Mouse (Mus musculus): ENCODE measurements around the gene Prss48. TPM values are rescaled to one million over a fixed set of nuclear protein-coding genes. Genes with fewer than 3 reads are reported as not detected.

Gene Prss48
- polyA plus RNA-seq, 1 experiment from 2014 or later = not detected

DNA sequence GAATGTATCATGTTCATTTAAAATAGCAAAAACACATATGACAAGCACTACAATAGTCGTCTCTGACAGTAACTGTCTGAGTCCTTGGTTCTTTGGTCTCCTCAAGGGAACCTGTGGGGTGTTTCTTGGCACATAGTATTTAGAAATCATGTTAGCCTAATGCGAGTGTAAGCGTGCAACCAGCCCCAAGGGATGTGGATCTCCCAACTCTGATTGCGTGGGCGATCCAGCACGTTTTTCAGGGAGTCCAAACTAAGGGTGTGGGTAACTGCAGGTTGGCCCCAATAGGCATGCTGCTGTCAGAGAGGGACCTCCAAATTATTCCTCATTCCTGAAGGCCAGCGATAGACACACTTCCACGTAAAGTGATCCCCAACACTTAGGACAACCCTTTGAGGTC is 33.3 kb downstream of the Prss48 start:
- Histone ChIP-seq H3K4me3 (replicated peaks) (no peak overlapping the region), H3K36me3 (replicated peaks) (no peaks in the 10 kb centered on the region), H3K9me3 (no peaks in the 10 kb centered on the region), H3K9ac (no peak overlapping the region), H3K4me1 (peaks cover 7% of the 10 kb centered on the region), H3K27ac (no peak overlapping the region), H3K27me3 (0 out of 2 replicates have a peak, but pooled peaks cover 4% of the 10 kb centered on the region), H3K4me2 (no peak overlapping the region)
- no peak for ATAC-seq (ENCODE audit: low FRiP score)
- 85% methylated on average over 8 of the region's 8 CpGs for WGBS

DNA sequence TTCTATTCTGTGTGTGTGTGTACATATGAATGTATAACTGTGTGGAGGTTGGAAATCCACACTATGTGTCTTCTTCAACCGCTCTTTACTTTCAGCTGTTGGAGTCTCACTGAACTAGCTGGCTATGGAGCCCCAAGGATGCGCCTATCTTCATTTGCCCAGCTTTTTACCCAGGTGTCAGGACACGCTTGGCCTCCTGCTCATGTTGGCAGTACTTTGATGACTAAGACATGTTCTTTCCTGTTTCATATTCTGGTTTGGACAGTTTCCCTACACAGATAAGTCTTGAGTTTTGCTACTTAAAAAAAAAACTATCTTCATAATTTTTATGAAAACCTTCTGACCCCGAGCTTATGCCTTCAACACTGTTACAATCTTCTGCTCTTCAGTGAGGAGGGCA is 36.8 kb downstream of the Prss48 start:
- Histone ChIP-seq H3K9me3 (no peaks in the 10 kb centered on the region; the same call in 1 of the 2 replicates), H3K9ac (no peak overlapping the region), H3K4me2 (no peak overlapping the region), H3K4me3 (replicated peaks) (no peak overlapping the region), H3K4me1 (no peaks in the 10 kb centered on the region), H3K36me3 (replicated peaks) (no peaks in the 10 kb centered on the region), H3K27ac (no peak overlapping the region), H3K27me3 (no peaks in the 10 kb centered on the region)
- no peak for ATAC-seq (ENCODE audit: low FRiP score)
- 90% methylated on average over 4 of the region's 4 CpGs for WGBS

DNA sequence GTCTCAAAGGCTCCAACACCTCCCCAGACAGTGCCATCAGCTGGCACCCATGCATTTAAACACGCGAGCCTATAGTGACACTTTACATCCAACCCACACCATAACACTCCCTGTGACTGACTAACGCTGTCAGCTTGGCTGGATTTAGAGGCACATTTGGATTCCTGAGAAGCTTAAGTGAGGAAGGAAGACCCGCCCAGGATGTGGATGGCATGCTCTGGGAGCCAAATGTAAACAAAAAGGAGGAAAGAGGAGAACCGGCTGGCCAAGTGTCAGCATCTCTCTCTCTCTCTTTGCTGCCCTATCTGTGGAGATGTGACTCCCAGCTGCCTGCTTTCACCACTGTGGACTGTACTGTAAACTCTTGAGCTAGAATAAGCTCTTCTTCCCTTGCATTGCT is 41.2 kb downstream of the Prss48 start:
- Histone ChIP-seq H3K4me3 (replicated peaks) (no peak overlapping the region), H3K36me3 (replicated peaks) (no peaks in the 10 kb centered on the region), H3K4me2 (no peak overlapping the region), H3K27ac (no peak overlapping the region), H3K4me1 (no peaks in the 10 kb centered on the region), H3K9me3 (no peaks in the 10 kb centered on the region; the same call in 1 of the 2 replicates), H3K9ac (no peak overlapping the region), H3K27me3 (no peaks in the 10 kb centered on the region)
- ATAC-seq (ENCODE audit: low FRiP score) = no peak
- WGBS = 56% methylated on average over 5 of the region's 5 CpGs

DNA sequence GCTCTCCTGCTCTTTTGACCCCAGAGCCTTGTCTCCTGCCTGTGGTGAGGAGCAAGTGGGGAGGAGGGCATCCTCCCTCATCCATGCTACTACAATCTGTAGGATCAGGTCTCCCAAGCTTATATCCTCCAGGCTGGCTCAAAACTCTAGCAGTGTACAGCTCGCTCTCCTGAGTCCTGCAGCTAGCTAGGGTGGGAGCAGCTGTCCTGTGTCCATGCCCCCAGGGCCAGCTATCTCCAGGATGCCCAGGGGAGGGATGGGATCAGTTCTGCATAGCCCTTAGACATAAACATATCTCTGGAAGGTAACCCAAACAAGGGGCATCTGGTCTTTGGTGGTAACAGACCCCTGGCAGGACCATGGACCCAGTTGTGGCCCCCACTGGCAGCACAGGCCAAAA is 42.6 kb downstream of the Prss48 start:
- Histone ChIP-seq H3K4me3 (replicated peaks) (no peak overlapping the region), H3K36me3 (replicated peaks) (no peaks in the 10 kb centered on the region), H3K4me1 (no peaks in the 10 kb centered on the region), H3K27ac (no peak overlapping the region), H3K9me3 (no peaks in the 10 kb centered on the region; the same call in 1 of the 2 replicates), H3K4me2 (no peak overlapping the region), H3K27me3 (no peaks in the 10 kb centered on the region), H3K9ac (no peak overlapping the region)
- 69% methylated on average over 1 of the region's 1 CpGs for WGBS
- ATAC-seq (ENCODE audit: low FRiP score) = no peak

DNA sequence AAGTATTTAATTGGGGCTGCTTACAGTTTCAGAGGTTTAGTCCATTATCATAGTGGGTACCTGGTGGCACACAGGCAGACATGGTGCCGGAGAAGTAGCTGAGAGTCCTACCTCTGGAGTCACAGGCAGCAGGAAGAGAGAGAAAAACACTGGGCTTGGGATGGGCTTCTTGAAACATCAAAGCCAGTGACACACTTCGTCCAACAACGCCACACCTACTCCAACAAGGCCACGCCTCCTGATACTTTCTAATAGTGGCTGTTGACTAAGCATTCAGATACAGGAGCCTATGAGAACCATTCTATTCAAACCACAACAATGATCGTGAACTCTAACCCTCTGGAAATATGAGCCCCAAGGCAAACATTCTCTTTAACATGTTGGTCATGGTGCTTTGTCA is 46.6 kb downstream of the Prss48 start:
- Histone ChIP-seq H3K4me3 (replicated peaks) (no peak overlapping the region), H3K4me1 (no peaks in the 10 kb centered on the region), H3K27ac (no peak overlapping the region), H3K36me3 (replicated peaks) (no peaks in the 10 kb centered on the region), H3K4me2 (no peak overlapping the region), H3K27me3 (no peaks in the 10 kb centered on the region), H3K9ac (no peak overlapping the region), H3K9me3 (no peaks in the 10 kb centered on the region)
- WGBS = 87% methylated on average over 5 of the region's 5 CpGs
- no peak for ATAC-seq (ENCODE audit: low FRiP score)

DNA sequence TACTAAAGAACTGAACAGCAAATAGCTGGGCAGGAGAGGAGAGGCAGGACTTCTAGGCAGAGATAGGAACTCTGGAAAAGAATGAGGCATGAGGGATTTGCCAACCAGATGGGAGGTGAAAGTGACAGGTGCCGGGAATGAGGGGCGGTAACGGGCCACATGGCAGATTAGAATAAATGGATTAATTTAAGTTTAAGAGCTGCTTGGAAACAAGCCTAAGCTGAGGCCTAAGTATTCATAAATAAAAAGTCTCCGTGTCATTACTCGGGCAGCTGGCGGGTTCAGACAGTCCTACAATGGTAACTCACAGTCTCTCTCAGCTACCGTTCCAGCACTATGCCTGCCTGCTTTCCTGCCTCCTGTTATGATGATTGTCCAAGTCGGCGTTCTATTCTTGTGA is 47.0 kb downstream of the Prss48 start:
- H3K4me3 ChIP-seq (replicated peaks) = no peak overlapping the region
- H3K4me2 ChIP-seq = no peak overlapping the region
- no peak overlapping the region for H3K9ac ChIP-seq
- ATAC-seq (ENCODE audit: low FRiP score) = no peak
- 88% methylated on average over 9 of the region's 9 CpGs for WGBS
- H3K4me1 ChIP-seq = no peaks in the 10 kb centered on the region
- no peaks in the 10 kb centered on the region for H3K36me3 ChIP-seq (replicated peaks)
- H3K27ac ChIP-seq = no peak overlapping the region
- H3K9me3 ChIP-seq = no peaks in the 10 kb centered on the region
- H3K27me3 ChIP-seq = no peaks in the 10 kb centered on the region

DNA sequence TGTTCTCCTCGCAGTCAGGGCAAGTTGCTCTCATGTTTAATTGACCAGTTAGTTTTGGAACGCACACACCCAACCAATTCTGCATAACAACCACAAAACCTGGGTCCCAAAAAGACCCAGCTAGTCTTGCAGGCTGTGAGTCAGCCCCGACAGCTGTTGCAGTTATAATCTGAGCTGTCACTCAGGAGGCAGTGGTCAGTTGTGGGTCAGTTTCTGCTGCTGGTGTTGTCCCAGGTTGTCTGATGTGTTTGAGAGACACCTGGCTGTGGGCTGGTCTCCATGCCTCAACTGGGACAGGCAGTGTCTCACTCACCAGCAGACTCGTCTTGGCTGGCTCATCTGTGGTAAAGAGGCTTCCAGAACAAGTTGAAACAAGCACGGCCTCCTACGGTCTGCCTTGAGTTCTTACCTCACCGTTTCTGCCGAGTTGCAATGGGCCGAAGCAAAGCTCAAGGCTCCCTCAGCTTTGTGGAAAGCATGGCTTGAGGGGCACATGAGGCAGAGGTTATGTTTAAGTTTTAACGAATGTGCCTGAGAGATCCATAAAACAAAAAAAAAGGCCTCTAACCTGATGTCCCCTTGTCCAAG is 49.5 kb downstream of the Prss48 start:
- no peak overlapping the region for H3K27ac ChIP-seq
- no peaks in the 10 kb centered on the region for H3K27me3 ChIP-seq
- H3K36me3 ChIP-seq (replicated peaks) = no peaks in the 10 kb centered on the region
- no peak overlapping the region for H3K4me2 ChIP-seq
- no peaks in the 10 kb centered on the region for H3K4me1 ChIP-seq
- H3K9ac ChIP-seq = no peak overlapping the region
- WGBS = 88% methylated on average over 10 of the region's 10 CpGs
- 0 out of 2 replicates have a peak, but pooled peaks cover 2% of the 10 kb centered on the region for H3K9me3 ChIP-seq
- no peak for ATAC-seq (ENCODE audit: low FRiP score)
- no peak overlapping the region for H3K4me3 ChIP-seq (replicated peaks)

DNA sequence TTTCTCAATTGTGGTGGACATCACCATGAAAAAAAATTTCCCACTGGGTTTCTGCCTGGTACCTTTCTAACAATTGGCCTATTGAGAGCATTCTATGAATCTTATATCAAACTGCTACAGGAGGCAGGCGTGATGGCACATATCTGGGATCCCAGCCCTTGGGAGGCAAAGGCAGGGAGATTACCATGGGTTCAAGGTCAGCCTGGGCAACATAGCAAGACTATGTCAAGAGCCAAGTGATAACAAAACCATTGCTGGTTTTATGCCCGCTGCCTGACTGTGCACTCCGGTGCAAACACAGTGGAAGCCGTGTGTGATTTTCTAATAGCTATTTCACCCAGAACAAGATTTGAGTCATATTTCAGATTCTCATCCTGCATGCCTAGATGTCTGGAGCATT is 51.4 kb downstream of the Prss48 start:
- H3K9me3 ChIP-seq = 0 out of 2 replicates have a peak, but pooled peaks cover 2% of the 10 kb centered on the region

More for the DNA sequence above, 51.4 kb downstream of the Prss48 start:
- Histone ChIP-seq H3K27me3 (no peaks in the 10 kb centered on the region), H3K4me1 (no peaks in the 10 kb centered on the region; the same call in 1 of the 2 replicates), H3K4me3 (replicated peaks) (no peak overlapping the region), H3K36me3 (replicated peaks) (no peaks in the 10 kb centered on the region), H3K27ac (no peak overlapping the region), H3K9ac (no peak overlapping the region), H3K4me2 (no peak overlapping the region)
- WGBS = 87% methylated on average over 4 of the region's 4 CpGs
- no peak for ATAC-seq (ENCODE audit: low FRiP score)

Other genes with a start within 250 kb of the Prss48 start
- 0.58 and 0.59 TPM in 2 replicates for gene Fam160a1, start 185.2 kb downstream of the Prss48 start, polyA plus RNA-seq (2016; fragmentation: Nextera tagmentation; extraction: Ambion mirVana)
- gene Glt28d2, start 115.0 kb downstream of the Prss48 start, polyA plus RNA-seq (2016; fragmentation: Nextera tagmentation; extraction: Ambion mirVana) = 0.13 and 0.20 TPM in 2 replicates
- gene Gm37240, start 115.0 kb downstream of the Prss48 start, polyA plus RNA-seq (2016; fragmentation: Nextera tagmentation; extraction: Ambion mirVana) = 0.57 and 1.2 TPM in 2 replicates
- 8.7 and 9.1 TPM in 2 replicates for gene Sh3d19, start 31.4 kb downstream of the Prss48 start, polyA plus RNA-seq (2016; fragmentation: Nextera tagmentation; extraction: Ambion mirVana)
- gene Rps3a1, start 140.2 kb upstream of the Prss48 start, polyA plus RNA-seq (2016; fragmentation: Nextera tagmentation; extraction: Ambion mirVana) = 862 and 915 TPM in 2 replicates
- gene Lrba, start 222.2 kb upstream of the Prss48 start, polyA plus RNA-seq (2016; fragmentation: Nextera tagmentation; extraction: Ambion mirVana) = 4.2 and 4.4 TPM in 2 replicates